Mouse (Mus musculus): ENCODE data around the gene Hspa1a. TPM values are rescaled to one million over a fixed set of nuclear protein-coding genes. Genes with fewer than 3 reads are reported as not detected.
"Not testable (repeated sequence)": the region's sequence is repeated elsewhere in the genome, so short reads cannot be mapped to it uniquely, and the experiment has no call there.

Gene Hspa1a
- total RNA-seq, 2 experiments from 2014 or later, result 195 to 256 TPM

- not testable (repeated sequence) for DNase-seq (ENCODE audit: low spot score in 2 of 2)
Measured at GRCm38 (mm10) chr17:34970850-34971249, 1.1 kb downstream of the Hspa1a start.

- DNase-seq (ENCODE audit: low spot score in 2 of 2), result not testable (repeated sequence)
Measured at GRCm38 (mm10) chr17:34969822-34970221, 2.1 kb downstream of the Hspa1a start, which contains the start of gene Gm20481. TSS of gene Gm20481 (plus strand) at chr17:34969912.

- no peak for DNase-seq (ENCODE audit: low spot score in 2 of 2)
Measured at GRCm38 (mm10) chr17:34965627-34966026, 6.3 kb downstream of the Hspa1a start.

- DNase-seq (ENCODE audit: low spot score in 2 of 2), result no peak
Measured at GRCm38 (mm10) chr17:34964640-34965049, 7.3 kb downstream of the Hspa1a start.

GRCm38 (mm10) chr17:34962841-34963240 lies 9.1 kb downstream of the Hspa1a start:
- DNase-seq (ENCODE audit: low spot score in 2 of 2), result no peak

GRCm38 (mm10) chr17:34962125-34962524 lies 9.8 kb downstream of the Hspa1a start:
- DNase-seq (ENCODE audit: low spot score in 2 of 2), result no peak

GRCm38 (mm10) chr17:34960702-34961493 lies 11.1 kb downstream of the Hspa1a start:
- DNase-seq (ENCODE audit: low spot score in 2 of 2), result no peak

GRCm38 (mm10) chr17:34959881-34960515 lies 12.0 kb downstream of the Hspa1a start:
- DNase-seq (ENCODE audit: low spot score in 2 of 2), result peak in 1 of 2 experiments; percentile 59

GRCm38 (mm10) chr17:34959130-34959778 lies 12.7 kb downstream of the Hspa1a start, which contains the start of gene Hspa1b:
TSS of gene Hspa1b (minus strand) at chr17:34959238.
- peak; percentile 89 to 96 for DNase-seq (ENCODE audit: low spot score in 2 of 2)

GRCm38 (mm10) chr17:34958734-34959129 lies 13.2 kb downstream of the Hspa1a start:
- not testable (repeated sequence) for DNase-seq (ENCODE audit: low spot score in 2 of 2)

- not testable (repeated sequence) for DNase-seq (ENCODE audit: low spot score in 2 of 2)
Measured at GRCm38 (mm10) chr17:34957966-34958365, 14.0 kb downstream of the Hspa1a start.

- DNase-seq (ENCODE audit: low spot score in 2 of 2), result not testable (repeated sequence)
Measured at GRCm38 (mm10) chr17:34957291-34957690, 14.7 kb downstream of the Hspa1a start.

GRCm38 (mm10) chr17:34956340-34956739 lies 15.6 kb downstream of the Hspa1a start:
- no peak for DNase-seq (ENCODE audit: low spot score in 2 of 2)

- no peak for DNase-seq (ENCODE audit: low spot score in 2 of 2)
Measured at GRCm38 (mm10) chr17:34955884-34956283, 16.1 kb downstream of the Hspa1a start.

- DNase-seq (ENCODE audit: low spot score in 2 of 2), result no peak
Measured at GRCm38 (mm10) chr17:34954831-34955230, 17.1 kb downstream of the Hspa1a start.

GRCm38 (mm10) chr17:34953904-34954303 lies 18.1 kb downstream of the Hspa1a start:
- no peak for DNase-seq (ENCODE audit: low spot score in 2 of 2)

- no peak for DNase-seq (ENCODE audit: low spot score in 2 of 2)
Measured at GRCm38 (mm10) chr17:34953258-34953657, 18.7 kb downstream of the Hspa1a start.

- peak; percentile 80 for DNase-seq (ENCODE audit: low spot score in 2 of 2)
Measured at GRCm38 (mm10) chr17:34952378-34953040, 19.4 kb downstream of the Hspa1a start.

- no peak for DNase-seq (ENCODE audit: low spot score in 2 of 2)
Measured at GRCm38 (mm10) chr17:34951636-34952377, 20.1 kb downstream of the Hspa1a start.

All from adrenal gland, adult 18-20 months (tissue).